Mouse (Mus musculus) stomach, embryonic 15.5 days (tissue): ENCODE measurements around the gene Elmsan1. TPM values are rescaled to one million over a fixed set of nuclear protein-coding genes. Genes with fewer than 3 reads are reported as not detected.
"Not testable (repeated sequence)": the region's sequence is repeated elsewhere in the genome, so short reads cannot be mapped to it uniquely, and the experiment has no call there.

Experiments
- ATAC-seq: fragments of 200-750 bp; cut with Nextera tagmentation; 2 replicates; pipeline ENCODE4 v1.8.0; 2017; ENCODE audit warnings: low read depth, moderate number of reproducible peaks, moderate TSS enrichment; ENCODE audit not compliant: insufficient read depth, low FRiP score
- H3K27ac ChIP-seq: fragments of 300-500 bp; sonication (generic); 2 replicates; pipeline ENCODE4 v1.5.1; 2015; ENCODE audit warnings: mild to moderate bottlenecking, inconsistent platforms
- H3K27me3 ChIP-seq: fragments of 300-500 bp; sonication (generic); replicated peaks from 2 replicates; pipeline ENCODE4 v1.6.1; 2015; ENCODE audit warnings: inconsistent platforms
- H3K36me3 ChIP-seq: fragments of 300-500 bp; sonication (generic); 2 replicates; pipeline ENCODE4 v1.6.1; 2015; ENCODE audit warnings: inconsistent platforms
- H3K4me1 ChIP-seq: fragments of 300-500 bp; sonication (generic); 2 replicates; pipeline ENCODE4 v1.6.1; 2015; ENCODE audit warnings: inconsistent platforms
- H3K4me2 ChIP-seq: fragments of 300-500 bp; sonication (generic); 2 replicates; pipeline ENCODE4 v1.6.1; 2015; ENCODE audit warnings: mild to moderate bottlenecking, inconsistent platforms
- H3K4me3 ChIP-seq: fragments of 300-500 bp; sonication (generic); replicated peaks from 2 replicates; pipeline ENCODE4 v1.5.1; 2015; ENCODE audit warnings: inconsistent platforms
- H3K9ac ChIP-seq: fragments of 300-500 bp; sonication (generic); 2 replicates; pipeline ENCODE4 v1.6.1; 2015; ENCODE audit warnings: inconsistent platforms
- H3K9me3 ChIP-seq: fragments of 300-500 bp; sonication (generic); 2 replicates; pipeline ENCODE4 v1.6.1; 2016; ENCODE audit warnings: inconsistent platforms
- WGBS: fragments of 180-500 bp; shearing (Covaris S2); methylation state at CpG from one replicate; pipeline ENCODE4 v1.1.7; 2015; 5-methylcytosine and 5-hydroxymethylcytosine counted together
- polyA plus RNA-seq: library from polyadenylated mRNA; unstranded; fragments of >200 nt; fragmentation: Nextera tagmentation; extraction: Ambion mirVana; gene quantifications from 2 replicates; pipeline ENCODE4 v1.2.1, GENCODE M21; 2015

Elmsan1 gene
- polyA plus RNA-seq, 1 experiment from 2014 or later = 9.9 TPM

- Histone ChIP-seq H3K4me2 (peak overlapping the region; percentile 83), H3K27me3 (no peaks in the 10 kb centered on the region), H3K4me1 (no peaks in the 10 kb centered on the region), H3K36me3 (no peaks in the 10 kb centered on the region), H3K27ac (no peak overlapping the region), H3K4me3 (peak overlapping the region; percentile 52), H3K9ac (no peak overlapping the region), H3K9me3 (no peaks in the 10 kb centered on the region)
- WGBS = 47% methylated on average over 2 of the region's 2 CpGs
- ATAC-seq = no peak
Measured at GRCm38 (mm10) chr12:84101493-84101845, 117.2 kb downstream of the Elmsan1 start.

- WGBS = under 1% methylated on average over 73 of the region's 80 CpGs
- peak; percentile 60; the same call in 1 of the 2 replicates for ATAC-seq
- H3K4me1 ChIP-seq, H3K27me3 ChIP-seq, H3K9me3 ChIP-seq, H3K27ac ChIP-seq, H3K36me3 ChIP-seq: not testable (repeated sequence)
- Histone ChIP-seq H3K9ac (peak within 1 kb of the TSS; percentile 40; the same call in 1 of the 2 replicates), H3K4me3 (peak within 1 kb of the TSS; percentile 52), H3K4me2 (peak within 1 kb of the TSS; percentile 83)
Measured at GRCm38 (mm10) chr12:84100604-84101492, 117.8 kb downstream of the Elmsan1 start, which contains the start of gene Acot6. Acot6 (plus strand) TSS chr12:84100654.

- Histone ChIP-seq H3K4me1 (no peaks in the 10 kb centered on the region), H3K4me2 (peak overlapping the region; percentile 83), H3K27ac (no peak overlapping the region), H3K9ac (no peak overlapping the region), H3K36me3 (no peaks in the 10 kb centered on the region), H3K9me3 (no peaks in the 10 kb centered on the region), H3K4me3 (peak overlapping the region; percentile 52; the same call in 1 of the 2 replicates), H3K27me3 (no peaks in the 10 kb centered on the region)
- WGBS = 65% methylated on average over 1 of the region's 1 CpGs
- ATAC-seq = no peak
Measured at GRCm38 (mm10) chr12:84100071-84100470, 118.6 kb downstream of the Elmsan1 start.

- WGBS = 87% methylated on average over 2 of the region's 2 CpGs
Measured at GRCm38 (mm10) chr12:84099605-84100004, 119.1 kb downstream of the Elmsan1 start.

More at GRCm38 (mm10) chr12:84099605-84100004, 119.1 kb downstream of the Elmsan1 start:
- Histone ChIP-seq H3K4me1 (no peaks in the 10 kb centered on the region), H3K4me2 (no peak overlapping the region), H3K27me3 (no peaks in the 10 kb centered on the region), H3K27ac (no peak overlapping the region), H3K9ac (no peak overlapping the region), H3K4me3 (no peak overlapping the region), H3K36me3 (no peaks in the 10 kb centered on the region), H3K9me3 (no peaks in the 10 kb centered on the region)
- no peak for ATAC-seq

Other genes starting within 250 kb of the Elmsan1 start
- gene Heatr4, start 234.0 kb downstream of the Elmsan1 start, polyA plus RNA-seq = 0.04 TPM in 1 of 2 replicates, not detected in the other
- gene Acot2, start 231.0 kb downstream of the Elmsan1 start, polyA plus RNA-seq = 29.0 and 30.0 TPM in 2 replicates
- gene Acot1, start 209.4 kb downstream of the Elmsan1 start, polyA plus RNA-seq = 51.1 and 62.7 TPM in 2 replicates
- gene Acot4, start 180.5 kb downstream of the Elmsan1 start, polyA plus RNA-seq = 2.4 and 2.6 TPM in 2 replicates
- 0.73 TPM in 1 of 2 replicates, not detected in the other for gene Gm49366, start 179.9 kb downstream of the Elmsan1 start, polyA plus RNA-seq
- gene Acot3, start 166.7 kb downstream of the Elmsan1 start, polyA plus RNA-seq = 0.68 and 1.3 TPM in 2 replicates
- 0.14 TPM in 1 of 2 replicates, not detected in the other for gene Acot5, start 149.6 kb downstream of the Elmsan1 start, polyA plus RNA-seq
- gene Acot6, start 118.2 kb downstream of the Elmsan1 start, polyA plus RNA-seq = 1.6 and 1.7 TPM in 2 replicates
- 3.9 and 5.3 TPM in 2 replicates for gene Dnal1, start 104.5 kb downstream of the Elmsan1 start, polyA plus RNA-seq
- gene Pnma1, start 70.4 kb downstream of the Elmsan1 start, polyA plus RNA-seq = 0.76 and 0.94 TPM in 2 replicates
- 28.3 and 32.6 TPM in 2 replicates for gene Ptgr2, start 66.4 kb upstream of the Elmsan1 start, polyA plus RNA-seq
- gene Zfp410, start 98.0 kb upstream of the Elmsan1 start, polyA plus RNA-seq = 63.8 and 69.6 TPM in 2 replicates
- 42.0 and 42.8 TPM in 2 replicates for gene Coq6, start 142.8 kb upstream of the Elmsan1 start, polyA plus RNA-seq
- 2.6 and 3.0 TPM in 2 replicates for gene Fam161b, start 143.0 kb upstream of the Elmsan1 start, polyA plus RNA-seq
- gene Entpd5, start 190.1 kb upstream of the Elmsan1 start, polyA plus RNA-seq = 19.2 and 22.2 TPM in 2 replicates
- 1.4 and 1.5 TPM in 2 replicates for gene Bbof1, start 190.2 kb upstream of the Elmsan1 start, polyA plus RNA-seq
- 26.2 and 26.7 TPM in 2 replicates for gene Rnf113a2, start 198.3 kb upstream of the Elmsan1 start, polyA plus RNA-seq
- gene Aldh6a1, start 232.1 kb upstream of the Elmsan1 start, polyA plus RNA-seq = 35.4 and 39.3 TPM in 2 replicates
- 15.5 and 16.1 TPM in 2 replicates for gene Lin52, start 232.5 kb upstream of the Elmsan1 start, polyA plus RNA-seq